Mouse (Mus musculus) cortical plate, adult 2 months (tissue): ENCODE results near the gene Fam166b. TPM values are rescaled to one million over a fixed set of nuclear protein-coding genes. Genes with fewer than 3 reads are reported as not detected.

ENCODE experiments used
- H3K27ac ChIP-seq: fragments of 200-500 bp; 2 replicates; pipeline ENCODE4 v1.5.1; 2012; ENCODE audit warnings: low read length, control low read depth, inconsistent platforms; ENCODE audit not compliant: insufficient read depth
- H3K4me1 ChIP-seq: fragments of 200-500 bp; 2 replicates; pipeline ENCODE4 v1.6.1; 2011; ENCODE audit warnings: low read length; ENCODE audit not compliant: control insufficient read depth, insufficient read depth
- H3K4me3 ChIP-seq: fragments of 200-500 bp; 2 replicates; pipeline ENCODE4 v1.5.1; 2011; ENCODE audit warnings: mild to moderate bottlenecking, low read length, control low read depth; ENCODE audit not compliant: insufficient read depth
- CTCF ChIP-seq: fragments of 200-500 bp; IDR thresholded peaks from 2 replicates; pipeline ENCODE4 v1.5.1; 2011; ENCODE audit warnings: mild to moderate bottlenecking, control low read depth, low read length; ENCODE audit not compliant: insufficient read depth; ENCODE audit errors: extremely low read depth
- POLR2A ChIP-seq: fragments of 200-500 bp; IDR thresholded peaks from 2 replicates; pipeline ENCODE4 v1.6.1; 2011; ENCODE audit warnings: mild to moderate bottlenecking, low read length, control low read depth; ENCODE audit not compliant: insufficient read depth; ENCODE audit errors: extremely low read depth
- polyA plus RNA-seq: library from polyadenylated mRNA; depleted of rRNA; stranded (reverse); fragments of >200 nt; gene quantifications from 2 replicates; pipeline ENCODE4 v1.2.3, GENCODE M21; 2012; rRNA removed

Gene Fam166b
- polyA plus RNA-seq, 1 experiment = 1.9 TPM

GRCm38 (mm10) chr4:43383246-43384082 lies 45.5 kb downstream of the Fam166b start:
- Histone ChIP-seq H3K27ac (peak overlapping the region; percentile 8), H3K4me1 (peaks cover 3% of the 10 kb centered on the region), H3K4me3 (peak overlapping the region; percentile 53)
- TF ChIP-seq POLR2A = no peak
- TF ChIP-seq CTCF = no peak

DNA sequence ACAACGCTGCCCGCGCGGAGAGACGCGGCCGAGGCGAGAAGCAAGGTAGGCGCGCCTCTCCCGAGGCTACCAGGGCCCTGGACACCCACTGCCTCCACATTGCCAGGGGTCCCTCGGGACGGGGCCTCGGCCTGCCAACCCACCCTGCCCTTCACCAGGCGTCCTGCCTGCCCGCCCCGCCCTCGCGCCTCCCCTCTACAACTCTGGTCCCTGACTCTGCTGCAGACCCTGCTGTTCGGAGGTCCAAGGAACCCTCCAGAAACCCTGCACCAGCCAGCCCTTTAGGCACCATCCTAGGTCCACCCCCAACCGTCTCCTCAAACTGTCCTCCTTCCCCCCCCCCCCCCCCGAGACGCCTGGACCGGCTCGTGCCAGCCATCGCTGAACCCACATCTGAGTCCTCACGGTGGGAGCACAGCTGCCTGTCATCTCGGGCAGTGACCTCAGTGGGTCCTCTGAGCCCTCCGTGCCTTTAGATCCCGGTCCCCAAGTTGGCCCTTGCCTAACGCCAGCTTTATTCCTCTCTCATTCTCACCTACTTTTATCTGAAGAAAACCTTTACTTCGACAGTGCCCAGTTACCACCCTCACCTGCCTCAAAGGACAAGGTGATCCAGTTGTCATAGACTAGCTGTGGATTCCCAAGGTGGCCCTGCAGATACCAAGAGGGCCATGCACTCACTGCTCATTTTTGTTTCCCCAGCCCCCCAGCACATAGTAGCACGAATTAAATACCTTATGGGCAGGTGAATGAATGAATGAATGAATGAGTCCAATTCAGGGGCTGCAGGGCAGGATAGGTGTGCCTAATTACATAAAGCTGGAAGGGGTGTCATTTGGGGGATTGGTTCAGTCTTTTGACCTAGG lies 46.5 kb downstream of the Fam166b start:
- H3K27ac ChIP-seq = peak overlapping the region; percentile 99
- H3K4me1 ChIP-seq = peaks cover 3% of the 10 kb centered on the region
- peak overlapping the region; percentile 53 for H3K4me3 ChIP-seq
- TF ChIP-seq POLR2A (no peak), CTCF (no peak)

GRCm38 (mm10) chr4:43381408-43382154 lies 47.4 kb downstream of the Fam166b start, which contains the start of gene Rusc2:
TSS of gene Rusc2 (plus strand) at chr4:43381979.
- H3K4me3 ChIP-seq = peak within 1 kb of the TSS; percentile 53
- peaks cover 3% of the 10 kb centered on the region for H3K4me1 ChIP-seq
- 0 out of 2 replicates have a peak, but pooled peaks have one; percentile 8 for TF ChIP-seq CTCF
- peak; percentile 62 for TF ChIP-seq POLR2A
- H3K27ac ChIP-seq = peak within 1 kb of the TSS; percentile 99

GRCm38 (mm10) chr4:43380951-43381350 lies 48.0 kb downstream of the Fam166b start:
- no peak overlapping the region for H3K27ac ChIP-seq
- peaks cover 3% of the 10 kb centered on the region for H3K4me1 ChIP-seq
- TF ChIP-seq POLR2A = no peak
- no peak for TF ChIP-seq CTCF
- H3K4me3 ChIP-seq = peak overlapping the region; percentile 53

DNA sequence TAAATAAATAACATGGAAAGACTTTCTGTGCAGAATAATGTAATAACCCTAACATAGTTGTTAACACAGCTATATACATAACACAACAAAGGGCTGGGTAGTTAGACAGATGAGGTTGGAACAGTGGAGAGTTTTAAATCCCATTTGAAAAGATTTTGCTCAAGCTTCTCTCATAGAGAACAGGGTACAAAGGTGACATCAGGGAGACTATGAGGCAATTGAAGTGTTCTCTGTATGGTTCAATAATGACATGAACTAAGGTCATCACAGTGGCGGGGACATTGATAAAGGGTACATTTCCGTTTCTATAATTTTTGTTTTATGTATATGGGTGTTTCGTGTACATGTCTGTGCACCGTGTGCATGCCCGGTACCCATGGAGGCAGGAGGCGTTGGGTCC lies 49.3 kb downstream of the Fam166b start:
- Histone ChIP-seq H3K4me1 (peaks cover 3% of the 10 kb centered on the region), H3K27ac (no peak overlapping the region), H3K4me3 (no peak overlapping the region)
- TF ChIP-seq CTCF (no peak), POLR2A (no peak)

Other genes starting within 250 kb of the Fam166b start
- 0.55 and 0.77 TPM in 2 replicates for gene Atp8b5, start 162.0 kb downstream of the Fam166b start, polyA plus RNA-seq
- gene Rusc2, start 47.2 kb downstream of the Fam166b start, polyA plus RNA-seq = 50.6 and 53.8 TPM in 2 replicates
- gene Tesk1, start 12.8 kb upstream of the Fam166b start, polyA plus RNA-seq = 77.0 and 78.5 TPM in 2 replicates
- gene Cd72, start 25.5 kb upstream of the Fam166b start, polyA plus RNA-seq = 1.0 and 1.8 TPM in 2 replicates
- 0.08 TPM in 1 of 2 replicates, not detected in the other for gene Sit1, start 54.6 kb upstream of the Fam166b start, polyA plus RNA-seq
- 75.7 and 82.6 TPM in 2 replicates for gene Ccdc107, start 63.8 kb upstream of the Fam166b start, polyA plus RNA-seq
- 0.55 and 2.7 TPM in 2 replicates for gene Arhgef39, start 70.6 kb upstream of the Fam166b start, polyA plus RNA-seq
- 0.32 and 0.61 TPM in 2 replicates for gene Car9, start 77.8 kb upstream of the Fam166b start, polyA plus RNA-seq
- 10.4 and 12.5 TPM in 2 replicates for gene Tpm2, start 94.6 kb upstream of the Fam166b start, polyA plus RNA-seq
- 61.8 and 65.9 TPM in 2 replicates for gene Creb3, start 133.2 kb upstream of the Fam166b start, polyA plus RNA-seq
- gene Tln1, start 133.6 kb upstream of the Fam166b start, polyA plus RNA-seq = 44.3 and 46.5 TPM in 2 replicates
- 35.7 and 38.8 TPM in 2 replicates for gene Rgp1, start 149.6 kb upstream of the Fam166b start, polyA plus RNA-seq
- gene Gba2, start 149.7 kb upstream of the Fam166b start, polyA plus RNA-seq = 96.7 and 105 TPM in 2 replicates
- 0.15 and 0.34 TPM in 2 replicates for gene Msmp, start 155.4 kb upstream of the Fam166b start, polyA plus RNA-seq
- gene Npr2, start 202.8 kb upstream of the Fam166b start, polyA plus RNA-seq = 115 and 129 TPM in 2 replicates
- 2.3 and 2.6 TPM in 2 replicates for gene Spag8, start 224.5 kb upstream of the Fam166b start, polyA plus RNA-seq
- gene Hint2, start 227.3 kb upstream of the Fam166b start, polyA plus RNA-seq = 81.7 and 84.5 TPM in 2 replicates
- 36.2 and 36.6 TPM in 2 replicates for gene Tmem8b, start 239.8 kb upstream of the Fam166b start, polyA plus RNA-seq
- 1.0 TPM in 2 replicates for gene Fam221b, start 240.0 kb upstream of the Fam166b start, polyA plus RNA-seq